Mouse (Mus musculus) lung, postnatal 0 days (tissue): ENCODE measurements at regions not wholly inside any gene's neighbourhood (a gene's known extent, or its start where the extent isn't known, plus 50 kb on each side); places are given as distances from the start of the nearest gene placed in this dataset.

Experiments used
- CTCF ChIP-seq: IDR thresholded peaks from 2 replicates; pipeline ENCODE4 v1.5.1; 2016; ENCODE audit warnings: antibody characterized with exemption, mild to moderate bottlenecking
- EP300 ChIP-seq: IDR thresholded peaks from 2 replicates; pipeline ENCODE4 v1.6.1; 2016; ENCODE audit warnings: antibody characterized with exemption, mild to moderate bottlenecking, control low read depth

DNA sequence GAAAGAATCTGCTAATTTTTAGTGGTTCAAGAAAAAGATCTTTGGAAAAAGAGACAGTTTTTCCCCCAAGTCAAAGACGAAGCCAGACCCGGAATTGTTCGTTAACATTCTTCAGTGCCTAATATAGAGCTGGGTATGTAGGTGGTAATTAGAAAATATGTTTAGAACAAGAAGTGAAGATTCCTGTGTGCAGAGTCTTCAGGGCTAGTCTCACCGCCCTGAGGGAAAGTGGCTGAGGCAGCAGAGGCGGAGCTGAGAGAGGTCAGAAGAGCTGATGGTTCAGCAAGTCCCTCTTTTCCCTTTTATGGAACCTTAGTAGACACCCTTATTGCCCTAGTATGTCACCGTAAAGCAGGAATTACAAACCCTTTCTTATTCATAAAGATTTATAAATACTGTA lies 232.0 kb downstream of the Pten start:
- TF ChIP-seq CTCF (no peak), EP300 (no peak)
